Mouse (Mus musculus) mature B cell (primary cell): ENCODE data around the gene Calm5.
"Not testable (repeated sequence)": the region's sequence is repeated elsewhere in the genome, so short reads cannot be mapped to it uniquely, and the experiment has no call there.

ENCODE experiments used
- in situ Hi-C: fragments of 300-500 bp; cut with MboI; formaldehyde crosslinking; loops from 2 replicates; pipeline ENCODE4 v1.14.3; 2019

The Calm5 gene

GRCm38 (mm10) chr13:3853648-3854333 is at the start of gene Calm5:
Gene Calm5, plus strand, starts transcription at chr13:3854173.
- in situ Hi-C loops = not testable (repeated sequence)

GRCm38 (mm10) chr13:3804186-3804585 is 49.8 kb upstream of the Calm5 start, which contains the start of gene Calml3:
Gene Calml3, minus strand, starts transcription at chr13:3804316.
- in situ Hi-C loops = no loop called here

GRCm38 (mm10) chr13:3805132-3805531 is 48.8 kb upstream of the Calm5 start:
- in situ Hi-C loops = no loop called here

- in situ Hi-C loops = no loop called here
Measured at GRCm38 (mm10) chr13:3805638-3806037, 48.3 kb upstream of the Calm5 start.

GRCm38 (mm10) chr13:3807131-3807827 is 46.7 kb upstream of the Calm5 start:
- in situ Hi-C loops = no loop called here

- in situ Hi-C loops = no loop called here
Measured at GRCm38 (mm10) chr13:3818012-3818739, 35.8 kb upstream of the Calm5 start.

- in situ Hi-C loops = no loop called here
Measured at GRCm38 (mm10) chr13:3818740-3819076, 35.3 kb upstream of the Calm5 start.

GRCm38 (mm10) chr13:3822105-3822504 is 31.9 kb upstream of the Calm5 start:
- in situ Hi-C loops = no loop called here

- in situ Hi-C loops = no loop called here
Measured at GRCm38 (mm10) chr13:3825726-3826125, 28.2 kb upstream of the Calm5 start.

- in situ Hi-C loops = no loop called here
Measured at GRCm38 (mm10) chr13:3831546-3831945, 22.4 kb upstream of the Calm5 start.

- in situ Hi-C loops = no loop called here
Measured at GRCm38 (mm10) chr13:3831994-3832393, 22.0 kb upstream of the Calm5 start.

- in situ Hi-C loops = no loop called here
Measured at GRCm38 (mm10) chr13:3832450-3832849, 21.5 kb upstream of the Calm5 start.

- in situ Hi-C loops = not testable (repeated sequence)
Measured at GRCm38 (mm10) chr13:3833644-3834043, 20.3 kb upstream of the Calm5 start.

GRCm38 (mm10) chr13:3837312-3837807 is 16.6 kb upstream of the Calm5 start, which contains the start of gene Calm4:
Gene Calm4, plus strand, starts transcription at chr13:3837757.
- in situ Hi-C loops = not testable (repeated sequence)

- in situ Hi-C loops = not testable (repeated sequence)
Measured at GRCm38 (mm10) chr13:3840662-3841061, 13.3 kb upstream of the Calm5 start.

- in situ Hi-C loops = no loop called here
Measured at GRCm38 (mm10) chr13:3850330-3850729, 3.6 kb upstream of the Calm5 start.

GRCm38 (mm10) chr13:3854856-3855255 is 883 bp downstream of the Calm5 start:
- in situ Hi-C loops = no loop called here

GRCm38 (mm10) chr13:3856252-3856651 is 2.3 kb downstream of the Calm5 start:
- in situ Hi-C loops = no loop called here

- in situ Hi-C loops = no loop called here
Measured at GRCm38 (mm10) chr13:3861251-3861650, 7.3 kb downstream of the Calm5 start.

GRCm38 (mm10) chr13:3862325-3862724 is 8.4 kb downstream of the Calm5 start:
- in situ Hi-C loops = no loop called here

- in situ Hi-C loops = no loop called here
Measured at GRCm38 (mm10) chr13:3862922-3863580, 9.1 kb downstream of the Calm5 start.
